Mouse (Mus musculus): ENCODE data around the gene Trpm3.

DNA sequence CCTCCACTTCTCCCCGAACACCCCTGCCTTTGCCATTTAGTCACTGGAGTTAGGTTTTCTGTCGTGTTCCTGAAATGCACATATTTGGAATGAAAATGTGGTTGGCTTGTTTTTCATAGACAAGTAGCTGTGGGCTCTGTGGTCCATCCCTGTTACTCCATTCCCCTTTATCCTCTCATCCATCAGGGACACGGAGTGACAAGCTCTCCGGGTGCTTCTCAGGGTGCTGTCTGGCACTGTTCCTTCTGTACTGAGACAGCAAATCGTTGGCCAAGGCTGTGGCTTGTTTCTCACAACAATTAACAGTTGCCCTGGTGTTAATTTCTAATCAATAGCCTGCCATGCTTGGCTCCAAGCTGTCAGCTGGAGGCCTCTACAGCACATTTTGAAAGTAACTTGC lies 838.7 kb downstream of the Trpm3 start:
- TF ChIP-seq CTCF (IDR thresholded peaks at IDR 0.05; ENCODE audit: borderline replicate concordance, insufficient read depth, low read depth, low read length) (no peak), POLR2A (IDR thresholded peaks at IDR 0.05; ENCODE audit: borderline replicate concordance, insufficient read depth, low read length) (no peak)

All from cerebellum, adult 2 months (tissue).